Mouse (Mus musculus) adrenal gland, adult 8-10 months (tissue): ENCODE results near the gene Man2c1. TPM values are rescaled to one million over a fixed set of nuclear protein-coding genes. Genes with fewer than 3 reads are reported as not detected.

Experiments
- DNase-seq: peaks from one replicate; pipeline ENCODE4 v3.0.0; 2022
- total RNA-seq, 4 experiments: library from RNA; stranded (reverse); gene quantifications; 2 replicates each; pipeline ENCODE4 v1.2.4; 2022

The Man2c1 gene
- total RNA-seq, 4 experiments from 2014 or later: 138 to 208 (median 173) TPM

GRCm38 (mm10) chr9:57158013-57158470 lies 27.6 kb downstream of the Man2c1 start, which contains the start of gene Commd4:
Gene Commd4, minus strand, starts transcription at chr9:57158331.
- peak; percentile 92 for DNase-seq

- no peak for DNase-seq
Measured at GRCm38 (mm10) chr9:57158506-57158905, 28.0 kb downstream of the Man2c1 start.

GRCm38 (mm10) chr9:57162496-57162895 lies 32.0 kb downstream of the Man2c1 start:
- no peak for DNase-seq

- DNase-seq: no peak
Measured at GRCm38 (mm10) chr9:57163137-57163536, 32.6 kb downstream of the Man2c1 start.

- DNase-seq: no peak
Measured at GRCm38 (mm10) chr9:57166173-57166572, 35.7 kb downstream of the Man2c1 start.

GRCm38 (mm10) chr9:57168411-57168810 lies 37.9 kb downstream of the Man2c1 start:
- no peak for DNase-seq

Other genes with a start within 250 kb of the Man2c1 start
- 10 to 100 TPM; 31.4 to 52.0 (median 39.9) TPM for gene Snx33, start 202.3 kb upstream of the Man2c1 start, total RNA-seq
- gene Imp3, start 193.2 kb upstream of the Man2c1 start, total RNA-seq: 100 to 1,000 TPM; 102 to 128 (median 114) TPM
- 10 to 100 TPM; 16.2 to 20.6 (median 17.2) TPM for gene Snupn, start 179.8 kb upstream of the Man2c1 start, total RNA-seq
- 10 to 100 TPM; 54.2 to 57.3 (median 56.7) TPM for gene Ptpn9, start 135.8 kb upstream of the Man2c1 start, total RNA-seq
- gene Sin3a, start 58.6 kb upstream of the Man2c1 start, total RNA-seq: 10 to 100 TPM; 43.5 to 69.7 (median 66.9) TPM
- 10 to 100 TPM; 10.7 to 16.6 (median 13.7) TPM for gene Neil1, start 17.6 kb downstream of the Man2c1 start, total RNA-seq
- 10 to 100 TPM; 65.5 to 89.4 (median 70.9) TPM for gene Commd4, start 27.6 kb downstream of the Man2c1 start, total RNA-seq
- not detected for gene Trcg1, start 105.9 kb downstream of the Man2c1 start, total RNA-seq
- 10 to 100 TPM; 41.3 to 76.8 (median 50.9) TPM for gene 1700017B05Rik, start 131.9 kb downstream of the Man2c1 start, total RNA-seq